17 mouse cellular contexts compared by ENCODE assay signal in genomic region chr19:8642086-8642485, GRCm38 (mm10). TPM values are rescaled to one million over a fixed set of nuclear protein-coding genes. Genes with fewer than 3 reads are reported as not detected.
"Had no signal": no experiment of that assay in that cellular context is flagged by ENCODE, and none has a peak within 500 bp of the region (broad histone marks: within the 10 kb centered on the region; RNA-seq: fewer than 3 reads in every experiment).

No protein-coding gene starts in this region.

- H3K27ac ChIP-seq: kidney, postnatal 0 days; limb, embryonic 13.5 days; liver, embryonic 15.5 days; midbrain, embryonic 12.5 days had no signal

- H3K4me3 ChIP-seq: limb, embryonic 13.5 days; liver, embryonic 15.5 days; midbrain, embryonic 12.5 days had no signal

- H3K4me2 ChIP-seq: limb, embryonic 13.5 days; liver, embryonic 15.5 days; midbrain, embryonic 12.5 days had no signal

- H3K4me1 ChIP-seq: liver, embryonic 15.5 days; midbrain, embryonic 12.5 days had no signal

- H3K9me3 ChIP-seq: limb, embryonic 13.5 days; liver, embryonic 15.5 days; midbrain, embryonic 12.5 days had no signal

- H3K27me3 ChIP-seq: limb, embryonic 13.5 days; liver, embryonic 15.5 days; midbrain, embryonic 12.5 days had no signal

- DNase-seq: kidney, adult 8-10 months; kidney, postnatal 36 days; left cerebral cortex, postnatal 4 days; right cerebral cortex, postnatal 25 days; thymus, postnatal 36 days had no signal

- H3K36me3 ChIP-seq: limb, embryonic 13.5 days; liver, embryonic 15.5 days; midbrain, embryonic 12.5 days had no signal

- H3K9ac ChIP-seq: limb, embryonic 13.5 days; liver, embryonic 15.5 days; midbrain, embryonic 12.5 days had no signal

- ATAC-seq: intestine, postnatal 0 days had no signal

RNA-seq across cellular contexts. Expression of gene Chrm1, which starts 21.5 kb away (rescaled TPM):
- total RNA-seq: megakaryocyte-erythroid progenitor cell, adult 5-6 weeks had no signal

RNA-seq across cellular contexts. Expression of gene Slc22a6, which starts 24.2 kb away (rescaled TPM):
- total RNA-seq: liver, adult 2 months; megakaryocyte-erythroid progenitor cell, adult 5-6 weeks had no signal
- polyA plus RNA-seq: limb, embryonic 13.5 days; liver, adult 2 months; lung, embryonic 16.5 days; neural tube, embryonic 14.5 days; small intestine, adult 2 months; stomach, embryonic 16.5 days; thymus, postnatal 0 days had no signal

RNA-seq across cellular contexts. Expression of gene Slc22a8, which starts 51.0 kb away (rescaled TPM):
- total RNA-seq: liver, adult 2 months; megakaryocyte-erythroid progenitor cell, adult 5-6 weeks had no signal
- polyA plus RNA-seq: limb, embryonic 13.5 days; small intestine, adult 2 months had no signal
